Mouse (Mus musculus) gastrocnemius, postnatal 4 days (tissue): ENCODE measurements around the gene Slc37a1. TPM values are rescaled to one million over a fixed set of nuclear protein-coding genes. Genes with fewer than 3 reads are reported as not detected.

Source experiments
- DNase-seq, 2 experiments: peaks; one replicate each; pipeline ENCODE4 v3.0.0; 2021 to 2022; ENCODE audit warnings: low spot score in 2 of 2, mixed read lengths in 2 of 2
- long read RNA-seq, 2 experiments: library from polyadenylated mRNA; stranded (forward); transcript quantifications; one replicate each; pipeline ENCODE4 v2.0.0; 2021
- total RNA-seq, 2 experiments: library from RNA; stranded (reverse); gene quantifications; 2 replicates each; pipeline ENCODE4 v1.2.3; 2021

Slc37a1 gene
- 1 to 10 TPM; 1.4 to 2.4 TPM for total RNA-seq
- long read RNA-seq, experiment 1, partial matches to known transcripts, result 0 of 1 reads
- long read RNA-seq, experiment 1, other reads (novel, unspliced or antisense), result 1 of 1 reads
- long read RNA-seq, experiment 2, result 0 reads

DNA sequence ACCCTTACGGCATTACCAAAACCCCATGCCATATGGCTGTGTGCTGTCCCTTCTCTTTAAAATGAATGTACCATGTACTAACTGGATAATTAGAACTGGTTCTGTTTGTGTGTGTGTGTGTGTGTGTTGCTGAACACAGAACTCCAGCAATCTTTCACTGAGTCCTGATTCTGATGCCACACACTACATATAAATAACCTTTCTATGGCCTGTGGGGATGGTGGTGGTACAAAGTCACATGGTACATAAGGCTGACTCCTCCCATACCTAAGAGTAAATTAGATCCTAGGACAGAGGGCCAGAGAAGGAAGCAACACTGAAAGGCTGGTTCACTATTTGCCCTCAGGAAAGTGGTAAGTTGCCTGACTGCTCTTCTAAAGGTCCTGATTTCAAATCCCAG lies at the start of gene Slc37a1:
Gene Slc37a1, plus strand, starts transcription at position 301 of the 400 bp plus-strand sequence.
- no peak for DNase-seq

- no peak for DNase-seq
Observed at GRCm38 (mm10) chr17:31238234-31239020, 48.2 kb upstream of the Slc37a1 start.

DNA sequence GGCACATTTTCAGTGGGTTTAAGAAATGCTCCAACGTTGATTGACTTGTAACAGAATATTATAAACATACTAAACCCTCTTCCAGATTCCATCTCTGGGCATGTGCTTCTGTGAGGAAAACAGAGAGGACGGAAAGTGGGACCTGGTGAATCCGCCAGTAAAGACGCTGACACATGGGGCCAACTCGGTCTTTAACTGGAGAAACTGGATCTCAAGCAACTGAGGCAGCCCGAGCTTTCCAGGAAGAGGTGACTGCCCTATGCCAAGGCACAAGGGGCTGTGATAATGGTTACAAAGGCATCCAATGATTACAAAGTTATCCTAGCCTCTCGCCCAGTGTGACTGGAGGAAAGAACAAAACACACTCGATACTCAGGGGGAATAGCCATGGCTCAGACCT lies 45.4 kb upstream of the Slc37a1 start:
- DNase-seq, result no peak

DNA sequence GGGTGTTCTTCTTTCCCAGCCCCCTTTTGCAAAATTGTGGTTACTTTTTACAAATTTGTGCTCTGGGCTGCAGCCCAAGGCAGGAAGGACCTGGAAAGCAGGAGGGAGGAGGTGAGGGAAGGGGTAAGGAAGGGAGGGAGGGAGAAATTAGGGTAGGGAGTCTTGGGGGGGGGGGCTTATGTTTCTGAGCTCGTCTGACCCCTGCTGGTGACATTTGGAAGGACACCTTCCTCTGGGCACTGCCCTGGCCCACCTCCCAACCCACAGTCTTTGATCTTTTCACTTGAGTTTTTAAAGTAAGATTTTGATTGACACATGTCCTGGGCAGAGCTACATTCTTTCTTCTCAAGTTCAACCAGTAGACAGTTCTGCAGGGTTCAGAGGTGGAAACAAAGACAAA lies 43.8 kb upstream of the Slc37a1 start:
- DNase-seq, result no peak

- DNase-seq, result no peak
Observed at GRCm38 (mm10) chr17:31245321-31245720, 41.3 kb upstream of the Slc37a1 start.

- no peak for DNase-seq
Observed at GRCm38 (mm10) chr17:31247144-31247543, 39.4 kb upstream of the Slc37a1 start.

GRCm38 (mm10) chr17:31253951-31254350 lies 32.6 kb upstream of the Slc37a1 start:
- DNase-seq, result no peak

DNA sequence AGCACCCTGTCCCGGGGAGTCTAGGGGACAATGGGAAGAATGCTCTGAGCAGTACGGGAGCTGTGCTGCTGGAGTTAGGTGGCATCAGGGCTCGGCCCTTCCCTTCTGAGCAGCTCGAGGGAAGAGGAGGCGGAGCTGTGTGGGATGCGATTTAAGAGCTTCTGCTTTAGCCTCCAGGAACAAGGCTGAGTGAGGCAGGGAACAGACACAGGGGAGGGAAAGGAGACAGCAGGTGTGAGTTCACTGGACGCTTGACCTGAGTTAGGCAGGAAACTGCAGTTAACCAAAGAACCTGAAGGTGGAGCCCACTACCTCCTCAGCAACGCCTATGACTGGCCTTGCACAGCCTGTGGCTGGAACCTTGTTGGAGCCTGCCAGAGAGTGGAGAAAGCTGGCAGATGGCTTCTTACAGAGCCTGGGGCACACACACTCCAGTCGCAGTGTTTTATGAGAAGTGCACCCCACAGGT lies 32.1 kb upstream of the Slc37a1 start:
- peak in 1 of 2 experiments; percentile 76 for DNase-seq

DNA sequence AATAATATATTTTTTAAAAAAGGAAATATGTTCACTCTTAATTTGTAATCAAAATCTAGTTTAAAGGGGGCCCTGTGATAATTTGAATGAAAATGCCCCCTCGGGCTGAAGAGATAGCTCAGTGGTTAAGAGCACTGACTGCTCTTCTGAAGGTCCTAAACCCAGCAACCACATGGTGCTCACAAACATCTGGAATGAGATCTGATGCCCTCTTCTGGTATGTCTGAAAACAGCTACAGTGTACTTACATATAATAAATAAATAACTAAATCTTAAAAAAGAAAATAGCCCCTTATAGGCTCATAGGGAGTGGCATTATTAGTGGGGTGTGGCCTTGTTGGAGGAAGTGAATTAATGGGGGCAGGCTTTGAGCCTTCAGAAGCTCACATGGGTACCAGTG lies 29.4 kb upstream of the Slc37a1 start:
- DNase-seq, result no peak

DNA sequence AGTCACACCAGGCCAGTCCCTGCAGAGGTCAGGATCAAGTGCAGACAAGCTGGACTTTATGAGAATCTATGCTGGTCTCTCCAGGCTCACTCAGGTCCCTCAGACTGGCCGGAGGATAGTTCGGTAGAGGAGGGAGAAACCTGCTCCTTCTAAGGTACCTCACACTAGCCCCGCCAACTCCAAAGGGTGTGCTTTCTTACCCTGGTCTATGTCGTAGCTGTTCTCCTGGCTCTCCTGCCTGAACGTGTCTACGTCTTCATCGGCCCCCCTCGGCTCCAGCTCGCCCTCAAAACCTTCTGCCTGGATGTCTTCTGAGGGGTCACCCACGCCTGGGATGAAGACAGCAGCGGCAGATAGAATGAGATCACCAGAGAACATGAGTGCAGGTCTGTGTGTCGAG lies 28.7 kb upstream of the Slc37a1 start:
- DNase-seq, result no peak

DNA sequence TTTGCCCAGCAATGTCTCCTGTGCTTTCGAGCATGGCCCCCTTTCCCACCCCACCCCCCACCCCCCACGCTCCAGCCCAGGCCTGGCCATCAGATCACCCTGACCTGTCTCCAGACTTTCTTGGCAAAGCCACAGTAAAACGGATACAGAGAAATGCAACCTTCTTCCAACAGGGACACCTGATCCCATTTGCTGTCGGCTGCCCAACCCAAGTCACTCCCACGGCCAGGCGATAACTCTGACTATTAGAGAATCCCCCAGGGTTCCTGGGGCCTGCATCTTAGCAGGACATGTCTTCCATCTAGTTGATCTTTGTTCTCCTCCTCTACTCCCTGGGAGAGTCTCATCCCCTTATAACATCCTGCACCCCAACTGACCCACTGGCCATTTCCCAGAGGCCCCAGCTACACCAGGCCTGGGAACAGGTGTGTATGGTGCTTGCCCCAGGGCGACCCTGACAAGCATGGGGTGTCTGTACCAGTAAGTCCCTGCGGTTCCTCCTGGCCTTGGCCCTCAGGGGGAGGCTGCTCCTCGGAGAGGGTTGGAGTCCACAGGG lies 28.2 kb upstream of the Slc37a1 start:
- DNase-seq, result no peak

GRCm38 (mm10) chr17:31259145-31259544 lies 27.4 kb upstream of the Slc37a1 start:
- no peak for DNase-seq

GRCm38 (mm10) chr17:31259825-31260224 lies 26.8 kb upstream of the Slc37a1 start:
- DNase-seq, result no peak

DNA sequence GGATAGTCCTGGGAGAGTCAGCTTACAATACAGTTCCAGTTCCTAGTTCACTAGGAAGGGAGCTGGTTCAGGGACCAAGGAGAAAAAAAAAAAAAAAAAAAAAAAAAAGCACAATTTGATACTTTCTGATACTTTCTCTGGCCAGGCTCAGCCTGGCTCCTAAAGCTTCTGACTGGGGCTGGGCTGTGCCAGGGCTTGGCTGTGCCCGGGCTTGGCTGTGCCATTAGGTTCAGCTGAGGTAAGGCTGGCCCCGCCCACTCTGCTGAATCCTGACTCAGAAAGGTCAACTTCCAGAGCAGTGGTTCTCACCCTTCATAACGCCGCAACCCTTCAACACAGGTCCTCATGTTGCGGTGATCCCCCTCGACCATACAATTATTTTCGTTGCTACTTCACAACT lies 26.2 kb upstream of the Slc37a1 start:
- peak in 1 of 2 experiments; percentile 64 for DNase-seq

DNA sequence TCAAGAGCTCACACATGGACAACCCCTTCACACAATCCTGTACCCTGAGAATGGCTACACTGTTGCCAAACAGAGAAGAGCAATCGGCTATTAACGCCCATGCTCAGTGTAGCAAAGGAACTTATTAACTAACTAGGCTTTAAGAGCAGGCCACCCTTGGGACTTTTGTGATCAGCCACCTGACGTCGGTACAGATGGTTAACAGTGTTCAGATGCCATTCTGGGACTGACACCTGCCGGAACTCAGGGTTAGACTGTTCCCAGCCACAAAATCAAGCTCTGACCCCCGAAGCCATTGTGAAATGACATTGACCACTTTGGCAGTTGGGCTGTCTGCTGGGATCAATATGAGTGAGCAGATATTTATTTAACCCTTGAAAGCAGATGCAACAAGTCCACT lies 25.2 kb upstream of the Slc37a1 start:
- DNase-seq, result no peak

DNA sequence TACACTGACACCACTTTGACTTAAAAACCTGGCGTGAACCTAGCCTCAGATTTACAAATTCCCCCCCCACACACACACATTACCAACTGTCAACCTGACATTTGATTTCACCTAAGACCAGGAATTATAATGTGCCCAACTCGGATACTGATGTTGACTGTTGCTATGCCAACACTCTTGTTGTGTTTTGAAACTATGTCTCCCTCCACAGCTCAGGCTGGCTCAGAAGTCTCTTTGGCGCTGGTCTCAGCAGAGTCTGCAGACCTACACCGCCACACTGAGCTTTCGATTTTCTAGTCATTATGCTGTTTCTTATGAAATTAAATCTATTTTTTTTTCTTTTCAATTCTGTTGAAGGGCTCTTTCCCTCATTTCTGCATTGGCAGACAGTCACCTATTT lies 23.9 kb upstream of the Slc37a1 start:
- DNase-seq, result no peak

DNA sequence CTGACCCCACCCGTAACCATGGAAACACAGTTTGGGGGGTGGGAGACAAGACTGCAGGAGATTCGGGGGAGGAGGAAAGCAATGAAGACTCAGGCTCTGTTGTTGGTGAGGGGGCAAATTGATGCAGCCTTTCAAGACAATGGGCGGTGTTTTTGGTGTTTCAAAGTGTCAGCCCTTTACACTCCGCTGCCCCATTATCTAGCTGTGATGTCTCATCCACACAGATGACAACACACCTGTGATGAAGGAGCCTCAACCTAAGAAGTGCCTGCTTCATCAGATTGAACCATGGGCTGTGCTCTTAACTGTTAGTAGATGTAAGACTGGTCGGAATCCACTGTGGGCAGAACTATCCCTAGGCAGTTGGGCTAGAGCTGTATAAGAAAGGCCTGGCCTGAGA lies 22.8 kb upstream of the Slc37a1 start:
- no peak for DNase-seq

DNA sequence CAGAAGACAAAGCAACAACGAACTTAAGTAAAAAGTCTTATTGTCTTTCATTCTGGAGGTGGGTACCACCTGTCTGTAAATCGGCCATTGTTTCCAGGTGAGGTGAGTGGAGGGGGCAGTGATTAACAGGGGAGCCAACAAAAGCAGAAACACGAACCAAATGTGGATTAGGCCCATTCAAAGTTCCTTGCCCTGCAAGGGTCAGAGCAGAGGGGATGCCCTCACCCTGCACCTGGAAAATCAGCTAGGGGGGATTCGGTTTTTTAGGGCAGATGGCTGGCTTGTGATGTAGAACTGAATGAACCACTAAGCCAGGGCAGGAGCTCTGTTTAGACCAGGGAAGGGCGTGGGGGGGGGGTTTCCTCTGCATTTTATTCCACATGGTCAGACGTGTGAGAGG lies 22.2 kb upstream of the Slc37a1 start:
- no peak for DNase-seq

GRCm38 (mm10) chr17:31265171-31265572 lies 21.4 kb upstream of the Slc37a1 start:
- no peak for DNase-seq

DNA sequence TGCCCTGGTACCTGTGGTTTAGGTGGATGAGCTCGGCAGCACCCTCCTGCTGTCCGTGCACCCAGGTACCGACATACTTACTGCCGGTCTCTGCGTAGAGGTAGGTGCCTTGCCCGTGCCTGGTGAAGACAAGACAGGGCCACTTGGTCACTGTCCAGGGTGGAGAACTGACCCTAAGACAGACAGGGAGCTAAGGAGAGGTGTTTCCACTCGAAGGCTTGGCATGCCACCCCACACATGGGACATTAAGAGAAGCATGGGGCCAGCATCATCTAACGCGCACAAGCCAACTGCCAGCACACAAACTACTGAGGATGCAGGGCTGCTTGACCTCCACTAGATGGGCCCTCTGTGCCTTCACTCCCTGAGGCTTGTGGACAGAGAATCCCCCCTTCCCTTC lies 20.8 kb upstream of the Slc37a1 start:
- no peak for DNase-seq

GRCm38 (mm10) chr17:31266321-31266950 lies 20.2 kb upstream of the Slc37a1 start:
- DNase-seq, result no peak

GRCm38 (mm10) chr17:31267138-31267537 lies 19.5 kb upstream of the Slc37a1 start:
- no peak for DNase-seq
